Mouse (Mus musculus) erythroblast, adult 5-6 weeks (primary cell): ENCODE data around the gene Atp5h. TPM values are rescaled to one million over a fixed set of nuclear protein-coding genes. Genes with fewer than 3 reads are reported as not detected.

Experiments used
- ATAC-seq: replicated peaks from 2 replicates; pipeline ENCODE4 v1.8.0; 2016; ENCODE audit warnings: moderate number of reproducible peaks, mild to moderate bottlenecking, moderate TSS enrichment, inconsistent platforms; ENCODE audit not compliant: poor library complexity, low FRiP score, severe bottlenecking
- total RNA-seq, 2 experiments: library from RNA; stranded (forward) in 1 of 2; stranded (reverse) in 1 of 2; fragments of 150-400 nt in 1 of 2; fragments of 200-764, 138-1000 nt in 1 of 2; gene quantifications; 2 replicates each; pipeline versions ENCODE4 v1.2.3 to v1.2.4; 2015 to 2017; ENCODE audit warnings: low replicate concordance in 2 of 2

The Atp5h gene
- total RNA-seq, 2 experiments from 2014 or later, result 240 to 306 TPM

DNA sequence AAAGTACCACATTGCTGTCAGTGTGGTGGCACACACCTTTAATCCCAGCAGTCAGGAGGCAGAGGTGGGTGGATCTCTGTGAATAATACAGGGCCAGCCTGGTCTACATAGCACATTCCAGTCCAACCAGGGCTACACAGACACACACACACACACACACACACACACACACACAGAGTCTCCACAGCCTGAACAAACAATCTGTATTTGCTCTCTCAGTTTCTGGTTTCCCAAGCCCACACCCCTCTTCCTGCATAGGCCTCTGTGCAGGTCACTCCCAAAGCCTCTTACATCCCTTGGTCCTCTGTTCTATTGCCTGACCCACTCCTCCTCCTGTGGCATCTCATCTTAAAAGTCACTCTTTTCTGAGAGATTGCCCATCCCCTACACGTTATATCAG, 47.7 kb downstream of the Atp5h start:
- ATAC-seq, result no peak

- no peak for ATAC-seq
These were observed 48.4 kb downstream of the Atp5h start for GRCm38 (mm10) chr11:115371354-115371753.

- ATAC-seq, result no peak
These were observed 49.4 kb downstream of the Atp5h start for GRCm38 (mm10) chr11:115370368-115370767.

- peak; percentile 81 for ATAC-seq
These were observed 52.3 kb downstream of the Atp5h start, which contains the start of gene Hid1 for GRCm38 (mm10) chr11:115367395-115367944. Gene Hid1, minus strand, starts transcription at chr11:115367756.

GRCm38 (mm10) chr11:115366706-115367394, 52.9 kb downstream of the Atp5h start:
- no peak for ATAC-seq

DNA sequence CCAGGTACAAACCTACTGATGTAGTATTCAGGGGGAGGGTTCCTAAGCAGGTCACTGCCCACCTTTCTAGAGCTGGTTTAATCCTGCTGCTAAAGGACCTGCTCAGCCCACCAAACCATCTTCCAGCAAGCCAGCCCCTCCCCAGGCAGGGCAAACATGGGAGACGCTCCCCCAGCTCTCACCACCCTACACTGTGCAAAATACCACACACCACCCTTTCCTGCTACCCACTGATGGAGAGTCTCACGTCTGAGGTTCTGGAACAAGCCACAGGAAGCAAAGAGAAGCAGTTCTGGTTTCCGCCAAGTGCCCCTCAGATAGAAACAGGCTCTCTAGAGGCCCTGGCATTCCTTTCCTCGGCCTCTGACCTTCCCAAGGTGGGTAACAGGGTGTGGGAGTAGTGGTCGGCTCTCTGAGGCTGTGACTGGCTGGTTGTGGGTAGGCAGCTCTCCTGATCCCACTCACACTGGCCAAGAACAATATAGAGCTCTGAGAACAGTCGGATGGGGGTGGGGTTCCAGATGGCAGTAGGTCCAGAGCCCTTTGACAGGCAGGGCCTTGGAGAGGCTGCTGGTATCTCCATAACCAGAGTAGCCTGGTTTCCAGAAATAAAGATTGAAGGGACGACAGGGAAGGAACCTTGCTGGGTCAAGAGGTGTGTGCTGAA, 53.6 kb downstream of the Atp5h start:
- no peak for ATAC-seq

Other genes starting within 250 kb of the Atp5h start
- 4.6 and 5.2 TPM in 2 replicates for gene Tmem104, start 232.5 kb downstream of the Atp5h start, total RNA-seq (2015; ENCODE audit: low replicate concordance)
- 0.85 and 1.5 TPM in 2 replicates for gene Tmem104, start 232.5 kb downstream of the Atp5h start, total RNA-seq (2017; ENCODE audit: low replicate concordance)
- 3.1 and 8.8 TPM in 2 replicates for gene Nat9, start 232.1 kb downstream of the Atp5h start, total RNA-seq (2015; ENCODE audit: low replicate concordance)
- 8.8 and 10.5 TPM in 2 replicates for gene Nat9, start 232.1 kb downstream of the Atp5h start, total RNA-seq (2017; ENCODE audit: low replicate concordance)
- not detected in 2 replicates for gene Grin2c, start 152.7 kb downstream of the Atp5h start, total RNA-seq (2015; ENCODE audit: low replicate concordance)
- not detected in 2 replicates for gene Grin2c, start 152.7 kb downstream of the Atp5h start, total RNA-seq (2017; ENCODE audit: low replicate concordance)
- gene Fdxr, start 142.9 kb downstream of the Atp5h start, total RNA-seq (2015; ENCODE audit: low replicate concordance), result 4.2 TPM in 1 of 2 replicates, not detected in the other
- 2.9 TPM in 1 of 2 replicates, not detected in the other for gene Fdxr, start 142.9 kb downstream of the Atp5h start, total RNA-seq (2017; ENCODE audit: low replicate concordance)
- 0.21 TPM in 1 of 2 replicates, not detected in the other for gene Fads6, start 122.3 kb downstream of the Atp5h start, total RNA-seq (2015; ENCODE audit: low replicate concordance)
- gene Fads6, start 122.3 kb downstream of the Atp5h start, total RNA-seq (2017; ENCODE audit: low replicate concordance), result 0.26 and 0.84 TPM in 2 replicates
- gene Otop2, start 112.8 kb downstream of the Atp5h start, total RNA-seq (2015; ENCODE audit: low replicate concordance), result not detected in 2 replicates
- gene Otop2, start 112.8 kb downstream of the Atp5h start, total RNA-seq (2017; ENCODE audit: low replicate concordance), result not detected in 2 replicates
- gene Ush1g, start 97.9 kb downstream of the Atp5h start, total RNA-seq (2015; ENCODE audit: low replicate concordance), result not detected in 2 replicates
- gene Ush1g, start 97.9 kb downstream of the Atp5h start, total RNA-seq (2017; ENCODE audit: low replicate concordance), result not detected in 2 replicates
- not detected in 2 replicates for gene Otop3, start 85.2 kb downstream of the Atp5h start, total RNA-seq (2015; ENCODE audit: low replicate concordance)
- gene Otop3, start 85.2 kb downstream of the Atp5h start, total RNA-seq (2017; ENCODE audit: low replicate concordance), result not detected in 2 replicates
- 1.2 and 5.2 TPM in 2 replicates for gene Hid1, start 52.2 kb downstream of the Atp5h start, total RNA-seq (2015; ENCODE audit: low replicate concordance)
- 0.26 TPM in 1 of 2 replicates, not detected in the other for gene Hid1, start 52.2 kb downstream of the Atp5h start, total RNA-seq (2017; ENCODE audit: low replicate concordance)
- gene Cdr2l, start 38.0 kb downstream of the Atp5h start, total RNA-seq (2015; ENCODE audit: low replicate concordance), result not detected in 2 replicates
- not detected in 2 replicates for gene Cdr2l, start 38.0 kb downstream of the Atp5h start, total RNA-seq (2017; ENCODE audit: low replicate concordance)
- gene Mrpl58, start 16.2 kb downstream of the Atp5h start, total RNA-seq (2015; ENCODE audit: low replicate concordance), result 19.2 and 34.4 TPM in 2 replicates
- gene Mrpl58, start 16.2 kb downstream of the Atp5h start, total RNA-seq (2017; ENCODE audit: low replicate concordance), result 18.0 and 23.0 TPM in 2 replicates
- 2.1 and 5.9 TPM in 2 replicates for gene Kctd2, start 166 bp upstream of the Atp5h start, total RNA-seq (2015; ENCODE audit: low replicate concordance)
- gene Kctd2, start 166 bp upstream of the Atp5h start, total RNA-seq (2017; ENCODE audit: low replicate concordance), result 2.8 and 8.3 TPM in 2 replicates
- not detected in 2 replicates for gene Trim80, start 20.6 kb upstream of the Atp5h start, total RNA-seq (2015; ENCODE audit: low replicate concordance)
- not detected in 2 replicates for gene Trim80, start 20.6 kb upstream of the Atp5h start, total RNA-seq (2017; ENCODE audit: low replicate concordance)
- gene Slc16a5, start 42.5 kb upstream of the Atp5h start, total RNA-seq (2015; ENCODE audit: low replicate concordance), result not detected in 2 replicates
- gene Slc16a5, start 42.5 kb upstream of the Atp5h start, total RNA-seq (2017; ENCODE audit: low replicate concordance), result not detected in 2 replicates
- 2.5 and 3.8 TPM in 2 replicates for gene Armc7, start 55.7 kb upstream of the Atp5h start, total RNA-seq (2015; ENCODE audit: low replicate concordance)
- 1.5 and 5.5 TPM in 2 replicates for gene Armc7, start 55.7 kb upstream of the Atp5h start, total RNA-seq (2017; ENCODE audit: low replicate concordance)
- 32.8 and 52.3 TPM in 2 replicates for gene Nt5c, start 71.9 kb upstream of the Atp5h start, total RNA-seq (2015; ENCODE audit: low replicate concordance)
- 14.1 and 16.0 TPM in 2 replicates for gene Nt5c, start 71.9 kb upstream of the Atp5h start, total RNA-seq (2017; ENCODE audit: low replicate concordance)
- 105 and 112 TPM in 2 replicates for gene Jpt1, start 94.4 kb upstream of the Atp5h start, total RNA-seq (2015; ENCODE audit: low replicate concordance)
- gene Jpt1, start 94.4 kb upstream of the Atp5h start, total RNA-seq (2017; ENCODE audit: low replicate concordance), result 114 and 134 TPM in 2 replicates
- 126 and 222 TPM in 2 replicates for gene Sumo2, start 116.3 kb upstream of the Atp5h start, total RNA-seq (2015; ENCODE audit: low replicate concordance)
- gene Sumo2, start 116.3 kb upstream of the Atp5h start, total RNA-seq (2017; ENCODE audit: low replicate concordance), result 154 and 170 TPM in 2 replicates
- 39.3 and 72.1 TPM in 2 replicates for gene Nup85, start 144.5 kb upstream of the Atp5h start, total RNA-seq (2015; ENCODE audit: low replicate concordance)
- gene Nup85, start 144.5 kb upstream of the Atp5h start, total RNA-seq (2017; ENCODE audit: low replicate concordance), result 52.1 and 69.3 TPM in 2 replicates
- 4.8 and 14.2 TPM in 2 replicates for gene Mrps7, start 184.0 kb upstream of the Atp5h start, total RNA-seq (2015; ENCODE audit: low replicate concordance)
- 6.4 and 13.0 TPM in 2 replicates for gene Mrps7, start 184.0 kb upstream of the Atp5h start, total RNA-seq (2017; ENCODE audit: low replicate concordance)
- gene Gga3, start 184.1 kb upstream of the Atp5h start, total RNA-seq (2015; ENCODE audit: low replicate concordance), result 7.9 and 12.3 TPM in 2 replicates
- gene Gga3, start 184.1 kb upstream of the Atp5h start, total RNA-seq (2017; ENCODE audit: low replicate concordance), result 12.8 and 18.4 TPM in 2 replicates
- gene Mif4gd, start 193.0 kb upstream of the Atp5h start, total RNA-seq (2015; ENCODE audit: low replicate concordance), result 13.0 and 26.1 TPM in 2 replicates
- 10.3 and 11.9 TPM in 2 replicates for gene Mif4gd, start 193.0 kb upstream of the Atp5h start, total RNA-seq (2017; ENCODE audit: low replicate concordance)
- 1.7 and 5.0 TPM in 2 replicates for gene Slc25a19, start 208.3 kb upstream of the Atp5h start, total RNA-seq (2015; ENCODE audit: low replicate concordance)
- 7.4 and 22.4 TPM in 2 replicates for gene Slc25a19, start 208.3 kb upstream of the Atp5h start, total RNA-seq (2017; ENCODE audit: low replicate concordance)